Mouse (Mus musculus) heart, adult 2 months (tissue): ENCODE results near the gene Taar8b.

Experiments used
- CTCF ChIP-seq: fragments of 200-600 bp; IDR thresholded peaks from 2 replicates; pipeline ENCODE4 v1.8.1; 2022; ENCODE audit warnings: antibody characterized with exemption, mild to moderate bottlenecking, moderate library complexity
- POLR2A ChIP-seq: fragments of 200-500 bp; IDR thresholded peaks from 2 replicates; pipeline ENCODE4 v1.6.1; 2011; ENCODE audit warnings: mild to moderate bottlenecking, low read depth, low read length, control low read depth; ENCODE audit not compliant: insufficient read depth

DNA sequence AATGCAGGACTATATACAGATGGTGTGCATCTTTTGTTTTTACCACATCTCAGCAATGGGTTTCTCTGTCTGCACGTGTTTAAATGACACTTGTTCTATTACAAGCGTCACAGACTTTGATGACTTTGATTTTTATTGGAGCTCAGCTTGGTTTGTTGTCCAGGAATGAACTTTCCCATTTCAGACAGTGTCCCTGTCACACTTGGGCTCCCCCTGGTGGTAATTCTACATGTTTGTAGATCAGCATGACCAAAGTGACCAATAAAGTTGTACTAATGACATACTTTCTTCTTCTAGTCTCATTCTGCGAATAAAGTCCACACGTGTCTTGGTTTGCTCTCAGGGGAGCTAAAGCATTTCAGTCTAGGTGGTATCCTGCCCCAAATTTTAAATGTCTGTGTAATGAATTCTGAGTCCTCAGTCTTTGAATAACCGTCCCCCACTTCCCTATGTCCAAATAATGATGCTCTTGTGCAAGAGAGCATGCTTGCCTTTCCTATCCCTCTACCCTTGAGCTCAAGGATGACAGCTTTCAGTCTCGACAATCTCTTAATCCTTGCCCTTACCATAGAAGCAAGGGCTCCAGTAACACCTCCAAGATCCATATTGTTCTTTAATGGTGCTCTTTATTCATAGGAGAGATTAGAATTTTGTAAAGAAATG lies 19.2 kb upstream of the Taar8b start:
- TF ChIP-seq POLR2A (no peak), CTCF (peak; percentile 78)
